Mouse (Mus musculus) embryonic fibroblast, embryonic 13.5 days (primary cell): ENCODE measurements at regions not wholly inside any gene's neighbourhood (a gene's known extent, or its start where the extent isn't known, plus 50 kb on each side); places are given as distances from the start of the nearest gene placed in this dataset.

Experiments
- CTCF ChIP-seq: IDR thresholded peaks from 2 replicates; pipeline ENCODE4 v1.5.1; 2011; ENCODE audit warnings: mild to moderate bottlenecking, control low read depth, low read length, moderate library complexity, borderline replicate concordance; ENCODE audit not compliant: insufficient read depth
- POLR2A ChIP-seq: IDR thresholded peaks from 2 replicates; pipeline ENCODE4 v1.6.1; 2011; ENCODE audit warnings: low read depth, mild to moderate bottlenecking, control low read depth, low read length, moderate library complexity

GRCm38 (mm10) chr5:83990679-83991498, 426.3 kb downstream of the Epha5 start:
- TF ChIP-seq POLR2A (no peak), CTCF (no peak)
